Mouse (Mus musculus): ENCODE results near the gene Runx1.

Gene Runx1

DNA sequence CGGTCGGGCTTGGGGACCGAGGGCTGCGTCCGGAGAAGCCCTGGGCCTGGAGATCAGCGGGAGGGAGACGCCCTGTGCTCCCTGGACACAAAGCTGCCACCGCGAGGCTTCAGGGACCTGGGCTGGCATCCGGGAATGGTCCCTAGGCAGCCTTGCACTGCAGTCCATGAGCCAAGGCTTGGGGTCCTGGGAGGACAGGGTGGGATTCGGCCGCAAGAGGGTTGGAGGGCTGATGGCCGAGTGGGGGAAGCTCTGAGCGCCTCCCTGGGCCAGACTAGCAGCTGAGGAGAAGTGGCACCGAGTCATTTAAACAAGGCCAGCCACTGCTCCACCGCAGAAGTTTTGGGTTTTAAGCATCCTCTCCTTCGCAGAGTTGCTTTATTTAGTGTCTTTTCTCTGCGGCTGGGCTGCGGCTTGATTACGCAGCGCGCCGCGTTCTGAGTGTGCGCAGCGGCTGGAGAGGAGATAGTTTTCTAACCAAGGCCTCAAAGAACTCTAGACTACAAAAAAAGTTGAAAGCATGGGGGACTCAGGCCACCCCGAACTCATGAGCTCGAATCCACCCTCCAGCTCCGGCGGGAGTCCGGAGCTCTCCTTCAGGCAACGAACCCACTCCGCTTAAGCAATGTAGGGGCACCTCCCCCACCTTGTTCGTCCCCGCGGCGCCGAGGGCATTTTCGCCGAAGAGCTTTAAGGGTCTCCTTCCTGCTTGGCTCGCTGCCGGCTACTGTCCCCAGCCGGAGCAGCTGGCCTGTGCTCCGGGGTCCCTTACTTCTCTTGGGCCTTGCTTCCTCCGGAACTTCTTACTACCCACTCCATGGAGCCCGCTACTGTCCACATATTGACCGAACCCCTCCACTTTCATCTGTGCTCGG is 128.0 kb downstream of the Runx1 start:
- DNase-seq, result no peak

DNA sequence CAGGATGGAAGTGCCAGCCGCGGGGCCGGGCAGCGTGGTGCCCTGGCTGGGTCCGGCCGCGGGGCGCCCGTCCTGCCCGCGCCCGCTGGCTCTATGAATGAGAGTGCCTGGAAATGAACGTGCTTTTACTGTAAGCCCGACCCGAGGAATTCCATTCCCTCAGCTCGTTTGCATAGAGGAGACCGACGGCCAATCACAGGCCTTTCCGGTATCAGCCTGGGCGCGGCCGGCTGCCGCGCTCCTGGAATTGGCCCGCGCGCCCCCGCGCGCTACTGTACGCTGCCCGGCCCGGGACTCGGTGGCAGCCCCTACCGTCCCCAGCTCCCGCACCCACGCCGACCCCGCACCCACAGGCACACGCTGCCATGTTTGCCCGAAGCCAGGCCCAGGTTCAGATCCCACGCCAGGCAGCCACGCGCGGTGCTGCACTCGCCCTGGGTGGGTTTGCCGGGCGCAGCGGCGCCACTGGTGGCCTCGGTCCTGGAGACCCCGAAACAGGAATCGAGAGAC is 128.7 kb downstream of the Runx1 start:
- no peak for DNase-seq

DNA sequence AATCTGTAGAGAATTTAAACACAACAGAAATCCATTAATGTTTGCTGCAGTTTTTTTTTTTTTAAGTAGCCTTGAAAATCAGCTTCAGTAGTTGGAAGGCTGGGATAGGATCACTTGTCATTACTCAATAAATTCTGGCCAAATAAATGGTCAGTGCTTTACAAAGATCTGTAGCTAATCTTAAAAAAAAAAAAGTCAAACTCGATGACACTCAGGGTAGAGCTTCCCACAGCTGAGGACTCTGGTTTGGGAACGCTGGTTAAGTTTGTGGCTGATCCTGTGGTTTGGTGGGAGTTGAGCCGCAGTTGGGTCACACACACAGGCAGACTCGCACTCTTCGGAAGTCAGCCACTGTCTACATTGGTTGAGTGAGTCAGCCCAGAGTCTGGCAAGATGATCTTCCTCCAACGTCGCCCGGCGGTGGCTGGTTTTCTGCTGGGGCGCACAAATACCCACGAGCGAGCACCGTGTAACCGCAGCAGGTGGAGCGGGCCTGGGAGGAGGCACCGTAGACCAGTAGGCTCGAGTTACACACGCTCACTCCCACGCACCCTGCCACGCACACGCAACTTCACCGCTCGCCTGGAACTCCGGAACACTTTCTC is 129.4 kb downstream of the Runx1 start:
- DNase-seq, result no peak

DNA sequence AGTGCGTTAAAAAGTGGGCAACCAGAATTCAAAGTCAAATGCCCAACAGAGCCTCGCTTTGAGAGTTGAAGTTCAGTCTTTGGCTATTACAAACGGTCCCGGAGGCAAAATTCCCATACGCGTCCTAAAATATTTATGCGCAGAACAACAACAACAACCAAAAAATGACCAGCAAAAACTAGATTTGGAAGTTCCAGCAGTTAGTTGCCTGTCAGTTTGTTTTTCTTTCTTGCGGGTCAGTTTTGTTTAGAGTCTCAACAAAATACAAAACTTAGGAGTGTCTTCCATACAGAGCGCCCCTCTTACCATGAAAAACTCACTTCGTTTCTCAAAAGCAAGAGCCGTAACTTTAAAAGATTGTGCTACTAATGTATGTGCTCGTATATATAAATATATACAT is 130.0 kb downstream of the Runx1 start:
- no peak for DNase-seq

DNA sequence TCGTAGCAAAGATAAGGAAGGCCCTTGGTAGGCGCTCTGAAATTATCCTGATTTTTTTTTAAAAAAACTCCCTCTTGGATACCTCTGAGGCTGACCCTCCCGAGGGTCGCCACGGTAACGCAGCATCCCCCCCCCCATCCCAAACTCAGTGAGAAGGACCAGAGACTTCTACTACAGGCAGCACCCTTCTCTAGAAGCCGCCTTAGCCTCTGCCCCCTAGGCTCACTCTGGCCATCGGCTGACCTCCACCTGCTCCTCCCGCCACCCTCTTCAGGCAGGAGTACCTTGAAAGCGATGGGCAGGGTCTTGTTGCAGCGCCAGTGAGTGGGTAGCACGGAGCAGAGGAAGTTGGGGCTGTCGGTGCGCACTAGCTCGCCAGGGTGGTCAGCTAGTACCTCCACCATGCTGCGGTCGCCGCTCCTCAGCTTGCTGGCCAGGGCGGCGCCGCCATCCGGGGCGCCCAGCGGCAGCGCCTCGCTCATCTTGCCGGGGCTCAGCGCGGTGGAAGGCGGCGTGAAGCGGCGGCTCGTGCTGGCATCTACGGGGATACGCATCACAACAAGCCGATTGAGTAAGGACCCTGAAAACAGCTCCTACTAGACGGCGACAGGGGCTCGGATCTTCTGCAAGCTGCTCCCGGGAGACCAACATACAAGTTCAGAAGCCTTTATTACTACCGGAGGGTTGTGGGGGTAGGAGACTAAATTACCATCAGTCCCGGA is 130.6 kb downstream of the Runx1 start:
- no peak for DNase-seq

DNA sequence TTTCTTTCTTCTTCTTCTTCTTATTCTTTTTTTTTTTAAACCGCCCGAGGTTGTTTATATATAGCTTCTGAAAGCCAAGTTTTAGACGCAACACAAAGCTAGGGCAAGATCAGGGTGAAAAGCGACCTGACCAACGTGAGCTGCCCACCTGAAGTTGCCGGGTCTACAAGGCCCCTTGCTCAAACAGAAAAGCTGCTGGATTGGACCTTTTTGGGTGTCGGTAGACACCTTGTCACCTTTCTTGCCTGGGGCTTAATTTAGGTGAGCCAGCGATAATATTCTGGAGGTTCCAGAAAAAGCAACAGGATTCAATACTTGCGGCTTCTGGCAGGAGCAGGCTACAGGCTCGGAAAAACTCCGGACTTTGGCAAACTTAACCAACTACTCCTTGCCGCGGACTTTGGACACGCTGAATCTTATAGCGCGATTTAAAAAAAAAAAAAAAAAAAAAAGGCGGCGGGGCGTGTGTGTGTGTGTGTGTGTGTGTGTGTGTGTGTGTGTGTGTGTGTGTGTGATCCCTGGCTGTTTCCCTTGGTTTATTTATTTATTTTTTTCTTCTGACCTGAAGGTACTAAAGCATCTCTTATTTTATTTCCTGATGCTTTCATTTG is 131.3 kb downstream of the Runx1 start:
- no peak for DNase-seq

DNA sequence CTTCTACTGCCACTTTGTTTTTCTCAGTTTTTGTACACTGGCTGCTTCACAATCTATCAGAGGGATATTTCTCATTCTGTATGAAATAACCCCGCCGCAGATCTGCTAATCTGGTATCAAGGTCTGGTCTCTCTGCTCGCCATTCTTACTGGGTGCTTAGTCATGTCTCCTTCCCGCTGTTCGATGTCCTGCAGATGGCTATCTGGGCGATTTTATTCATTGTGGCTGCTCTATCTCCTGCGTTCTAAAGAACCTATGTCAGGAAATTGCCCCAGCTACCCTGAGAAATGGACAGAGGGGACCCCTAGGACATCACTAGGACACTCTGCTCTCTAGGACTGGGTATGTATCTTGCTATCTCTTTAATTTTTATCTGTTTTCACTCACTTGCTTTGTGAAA is 135.2 kb downstream of the Runx1 start:
- DNase-seq, result no peak

DNA sequence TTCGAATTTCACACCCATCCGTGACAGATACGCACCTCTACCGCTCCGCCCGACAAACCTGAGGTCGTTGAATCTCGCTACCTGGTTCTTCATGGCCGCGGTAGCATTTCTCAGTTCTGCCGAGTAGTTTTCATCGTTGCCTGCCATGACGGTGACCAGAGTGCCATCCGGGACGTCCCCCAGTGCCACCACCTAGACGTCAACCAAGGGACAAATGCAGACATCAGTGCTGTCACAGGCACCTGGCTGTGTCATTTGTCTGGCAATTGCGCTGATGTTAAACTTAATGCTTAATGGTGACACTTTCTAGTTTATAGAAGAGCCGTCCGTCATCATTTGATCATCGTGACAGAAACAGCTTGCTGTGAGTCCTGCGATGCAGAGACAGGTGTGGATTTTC is 137.0 kb downstream of the Runx1 start:
- DNase-seq, result no peak

DNA sequence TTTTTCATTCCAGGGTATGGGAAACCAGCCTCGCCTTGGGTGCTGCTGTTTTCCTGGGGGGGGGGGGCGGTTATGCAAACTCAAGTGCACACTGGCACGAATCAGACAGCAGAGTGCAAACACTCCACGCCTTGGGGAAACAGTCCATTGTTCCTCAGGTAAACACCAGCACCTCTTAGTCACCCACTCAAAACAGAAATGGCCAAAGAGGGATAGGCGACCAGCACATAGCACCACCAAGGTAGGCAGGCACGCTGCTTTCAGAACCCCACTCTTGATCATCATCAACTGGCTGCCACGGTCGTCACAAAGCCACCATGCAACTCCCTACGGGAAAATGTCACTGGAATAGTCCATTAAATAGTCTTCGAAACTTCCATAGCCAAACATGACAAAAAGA is 139.0 kb downstream of the Runx1 start:
- DNase-seq, result no peak

DNA sequence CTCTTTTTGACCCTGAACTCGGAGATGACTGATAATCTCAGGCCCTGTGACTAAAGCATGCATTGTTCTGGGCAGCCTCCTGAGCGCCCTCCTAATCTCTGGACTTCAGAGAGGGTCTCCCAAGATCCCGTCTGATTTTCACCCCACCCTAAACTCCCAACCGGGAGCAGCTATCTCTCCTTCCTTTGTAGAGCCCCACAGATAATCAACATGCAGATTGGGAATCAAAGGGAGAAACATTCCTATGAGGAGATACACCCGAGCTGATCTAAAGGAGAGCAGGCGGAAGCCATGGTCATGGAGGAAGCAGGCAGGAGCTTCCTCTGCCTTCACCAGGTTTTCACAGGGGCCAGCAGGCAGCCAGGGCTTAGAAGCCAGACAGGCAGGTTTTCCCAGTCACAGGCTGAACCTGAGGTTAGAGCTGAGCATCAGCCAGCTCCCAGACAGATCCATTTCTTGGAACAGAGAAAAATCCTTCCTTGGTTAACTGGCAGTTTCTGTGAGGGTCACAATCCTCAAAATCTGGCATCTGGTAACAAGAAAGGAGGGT is 140.1 kb downstream of the Runx1 start:
- DNase-seq, result no peak

DNA sequence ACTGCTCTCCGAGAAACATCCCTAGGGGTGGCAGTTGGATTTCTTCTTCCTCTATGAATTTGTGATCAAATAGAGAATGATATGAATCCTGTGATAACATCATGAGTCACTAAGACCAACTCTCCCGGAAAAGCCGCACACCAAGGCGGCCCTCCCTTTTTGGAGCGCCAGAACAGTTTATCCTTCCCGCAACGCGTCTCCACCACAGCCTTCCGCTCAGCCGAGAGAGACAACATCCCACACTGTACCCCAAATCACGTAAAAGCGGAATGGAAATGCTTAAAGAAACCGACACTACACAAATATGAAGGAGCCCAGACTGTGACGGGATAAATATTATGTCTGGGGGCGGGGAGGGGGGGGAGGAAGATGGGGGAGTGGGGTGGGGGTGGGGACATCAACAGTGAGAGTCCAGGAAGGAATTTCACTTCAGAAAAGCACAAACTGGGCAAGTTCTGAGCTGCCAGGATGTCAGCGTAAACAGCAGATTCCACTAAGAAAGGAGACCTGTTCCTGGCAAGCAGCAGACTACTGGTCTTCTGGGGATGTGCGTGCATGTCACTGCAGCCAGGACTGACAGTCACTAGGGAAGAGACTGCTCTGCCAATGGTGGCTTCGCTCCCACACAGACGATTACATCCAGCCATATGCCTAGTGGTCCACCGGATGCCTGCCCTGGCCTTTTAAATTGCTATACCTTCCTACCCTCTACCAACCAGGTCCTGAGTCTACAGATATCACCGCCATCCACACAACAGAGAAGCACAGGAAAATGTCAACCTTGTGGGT is 141.3 kb downstream of the Runx1 start:
- no peak for DNase-seq

DNA sequence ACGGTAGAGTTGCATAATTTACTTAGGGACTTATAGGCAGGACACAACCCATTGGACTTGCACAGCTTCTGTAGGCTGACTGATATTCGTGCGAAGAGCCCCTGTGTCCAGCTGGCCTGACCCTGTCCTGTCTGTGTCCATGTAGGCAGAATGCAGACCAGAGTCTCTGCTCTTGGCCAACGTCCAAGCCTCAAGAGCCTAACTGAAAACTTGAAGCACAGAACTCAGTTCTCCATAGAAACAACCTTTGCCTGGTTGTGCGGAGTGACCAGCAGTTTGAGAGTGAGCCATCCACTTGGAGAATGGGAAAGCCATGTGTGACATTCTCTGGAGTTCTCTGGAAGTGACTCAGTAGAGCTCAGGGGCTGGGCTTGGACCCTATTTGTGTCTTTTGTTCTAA is 149.3 kb downstream of the Runx1 start:
- DNase-seq, result no peak

DNA sequence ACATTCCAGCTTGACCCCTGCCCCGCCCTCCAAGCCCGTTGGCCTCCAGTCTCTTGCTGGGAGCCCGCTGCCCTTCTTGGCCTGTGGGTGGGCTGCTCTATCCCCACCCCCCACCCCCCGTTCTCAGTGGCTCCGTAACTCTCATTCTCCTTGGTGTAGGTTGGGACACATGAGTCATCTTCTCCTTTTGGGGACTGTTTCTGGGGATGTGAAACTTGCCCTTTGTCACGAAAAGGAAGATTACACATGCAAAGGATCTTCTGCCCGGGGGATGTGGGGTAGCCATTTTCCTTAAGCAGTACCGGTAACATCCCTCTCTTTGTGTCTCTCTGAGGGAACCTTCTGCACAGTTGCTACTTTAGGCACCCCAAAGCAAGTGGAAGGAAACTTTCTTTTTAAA is 150.3 kb downstream of the Runx1 start:
- no peak for DNase-seq

DNA sequence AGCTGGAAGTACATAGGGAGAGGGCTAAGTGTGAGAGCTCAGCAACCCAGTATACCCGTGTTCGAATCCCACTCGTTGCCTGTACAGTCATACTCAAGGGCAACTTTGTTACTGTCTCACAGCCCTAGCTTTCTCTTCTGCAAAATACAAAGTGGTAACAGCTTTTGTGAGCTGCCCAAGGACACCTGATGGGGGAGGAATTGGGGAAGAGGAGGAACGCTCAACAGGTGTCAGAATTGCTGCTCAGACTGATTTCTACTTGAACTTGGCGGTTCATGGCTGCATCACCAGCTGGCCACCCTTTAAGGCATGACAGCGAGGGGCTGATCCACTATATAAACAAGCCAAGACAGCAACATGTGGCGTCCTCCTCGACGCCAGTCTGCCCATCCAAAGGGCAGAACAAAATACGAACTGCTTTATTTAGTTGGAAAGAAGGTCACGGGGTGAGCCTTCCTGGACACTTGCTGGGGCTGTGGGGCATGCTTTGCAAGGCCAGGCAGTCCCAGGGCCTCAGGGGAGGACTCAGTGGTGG is 151.0 kb downstream of the Runx1 start:
- no peak for DNase-seq

DNA sequence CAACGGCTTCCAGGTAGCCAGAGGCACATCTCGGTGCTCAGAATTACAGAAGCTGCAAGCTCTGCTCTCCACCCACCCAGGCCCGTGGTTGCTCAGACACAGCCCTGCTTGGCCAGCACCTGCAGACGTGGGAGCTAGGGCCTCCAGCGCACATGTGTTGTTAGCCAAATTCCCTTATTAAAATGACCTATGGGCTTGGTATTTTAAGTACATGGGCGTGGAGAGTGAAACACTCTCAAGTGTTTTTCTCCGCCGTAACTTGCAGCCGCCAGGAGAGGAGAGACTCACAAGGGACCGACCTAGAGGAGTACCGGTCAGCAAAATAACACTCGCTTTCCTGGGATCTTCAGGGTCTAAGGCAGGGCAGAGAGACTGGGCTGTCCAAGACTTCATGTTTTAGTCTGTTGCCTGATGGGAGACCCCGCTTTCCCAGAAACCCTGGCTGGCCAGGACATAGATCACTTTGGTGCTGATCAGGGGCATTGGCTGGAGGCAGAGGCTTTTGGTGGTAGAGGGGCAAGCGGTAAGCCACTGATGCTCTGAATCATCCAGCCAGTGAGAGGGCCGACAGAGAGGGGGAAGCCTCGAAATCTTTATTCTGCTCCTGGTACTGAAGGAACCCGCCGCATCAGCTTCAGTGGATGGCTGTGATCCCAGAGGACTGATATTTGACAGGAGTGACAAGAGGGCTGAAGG is 151.7 kb downstream of the Runx1 start:
- DNase-seq, result no peak

DNA sequence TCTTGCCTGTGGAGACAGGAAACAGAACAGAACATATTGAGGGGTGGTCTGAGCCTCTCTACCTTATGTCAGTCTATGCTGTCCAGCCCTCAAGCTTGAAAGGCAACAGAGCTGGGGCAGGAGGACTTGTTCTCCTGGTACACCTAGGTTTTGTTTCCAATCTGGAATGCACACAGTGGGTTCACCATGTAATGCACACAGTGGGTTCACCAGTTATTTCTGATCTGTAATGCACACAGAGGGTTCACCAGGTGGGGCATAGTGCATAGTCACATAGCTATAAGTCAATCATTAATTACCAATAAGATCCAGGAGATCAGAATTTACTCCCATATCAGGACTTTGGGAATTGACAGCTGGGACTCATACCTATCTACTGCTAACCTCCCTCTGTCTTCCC is 157.1 kb downstream of the Runx1 start:
- no peak for DNase-seq

DNA sequence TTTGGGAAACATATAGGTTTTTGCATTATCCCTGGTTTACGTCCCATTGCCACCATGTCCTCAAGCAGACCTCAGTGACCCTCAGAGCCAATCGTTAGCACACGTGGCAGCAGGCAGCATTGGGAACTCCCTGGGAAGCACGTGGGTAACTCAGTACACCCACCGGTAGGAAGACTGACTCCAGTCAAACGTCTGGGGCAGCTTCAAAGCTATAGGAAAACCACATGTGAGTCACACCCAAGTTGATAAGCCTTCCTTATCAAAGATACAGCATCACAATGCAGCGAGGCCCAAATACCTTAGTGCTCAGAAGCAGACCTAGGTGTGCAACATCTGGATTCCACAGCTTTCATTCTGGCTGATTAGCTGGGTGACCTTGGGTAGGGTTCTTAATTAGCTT is 164.2 kb downstream of the Runx1 start:
- no peak for DNase-seq

DNA sequence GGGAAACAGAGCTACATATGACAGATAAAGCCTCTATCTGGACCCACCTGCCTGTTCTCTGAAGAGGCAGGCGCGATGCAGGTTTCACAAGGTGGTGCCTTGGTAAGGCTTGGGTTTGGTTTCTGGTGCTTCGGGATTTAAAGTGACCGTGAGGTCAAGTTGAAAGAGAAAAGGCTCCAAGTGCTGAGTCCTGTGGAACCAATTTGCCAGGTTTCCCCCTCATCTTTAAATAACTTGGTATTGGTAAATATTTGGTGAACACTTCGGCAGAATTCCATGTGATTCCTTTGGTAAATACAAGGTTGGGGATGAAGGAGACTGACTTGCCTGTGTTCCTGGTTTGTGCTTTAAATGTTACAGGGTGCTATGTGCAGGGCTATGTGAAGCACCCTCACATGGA is 169.2 kb downstream of the Runx1 start:
- DNase-seq, result no peak

DNA sequence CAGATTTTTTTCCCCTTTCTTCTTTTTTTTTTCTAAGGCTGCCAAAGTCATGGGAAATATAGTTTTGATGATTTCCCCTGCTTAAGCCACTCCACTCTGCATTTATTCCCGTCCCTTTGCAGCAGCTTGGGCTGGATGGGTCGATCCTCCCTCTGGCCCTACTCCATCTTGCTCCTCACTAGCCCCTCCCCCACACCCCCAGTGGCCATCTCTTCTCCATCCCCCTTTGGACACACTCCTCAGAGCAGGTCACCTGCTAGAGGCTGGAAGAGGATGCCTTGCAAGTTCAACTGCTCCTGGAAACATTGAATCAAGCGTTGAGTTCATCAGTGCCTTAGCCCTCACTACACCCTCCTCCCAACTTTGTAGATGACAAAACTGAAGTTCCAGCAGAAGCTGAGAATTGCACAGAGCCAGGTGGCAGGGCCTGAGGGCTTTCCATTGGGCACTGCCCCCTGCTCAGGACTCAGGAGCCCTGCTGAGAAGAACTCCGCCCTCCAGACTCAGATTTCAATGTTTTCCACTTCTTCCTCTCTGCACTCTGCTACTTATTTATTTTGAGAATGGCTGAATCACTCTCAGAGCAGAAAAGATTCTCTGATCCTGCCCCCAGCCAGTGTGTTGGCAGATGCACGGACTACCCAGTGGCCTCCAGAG is 171.5 kb downstream of the Runx1 start:
- DNase-seq, result no peak

DNA sequence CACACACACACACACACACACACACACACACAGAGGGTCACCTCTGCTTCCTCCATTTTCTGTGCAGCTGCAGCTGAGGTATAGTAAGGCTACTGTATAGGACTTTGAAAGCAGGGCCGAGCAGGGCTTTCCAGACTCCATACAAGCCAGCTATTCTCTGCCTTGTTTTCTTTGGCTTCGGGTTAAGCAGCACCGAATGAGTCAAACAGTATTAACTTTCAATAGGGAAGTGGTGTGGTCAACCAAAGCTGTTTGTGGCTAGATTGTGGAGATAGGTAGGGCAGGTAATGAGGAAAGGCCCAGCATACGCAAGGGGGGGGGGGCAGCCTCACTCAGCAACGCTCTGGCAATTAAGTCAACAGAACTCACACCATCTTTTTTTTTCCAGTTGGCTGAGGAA is 172.1 kb downstream of the Runx1 start:
- DNase-seq, result no peak

DNA sequence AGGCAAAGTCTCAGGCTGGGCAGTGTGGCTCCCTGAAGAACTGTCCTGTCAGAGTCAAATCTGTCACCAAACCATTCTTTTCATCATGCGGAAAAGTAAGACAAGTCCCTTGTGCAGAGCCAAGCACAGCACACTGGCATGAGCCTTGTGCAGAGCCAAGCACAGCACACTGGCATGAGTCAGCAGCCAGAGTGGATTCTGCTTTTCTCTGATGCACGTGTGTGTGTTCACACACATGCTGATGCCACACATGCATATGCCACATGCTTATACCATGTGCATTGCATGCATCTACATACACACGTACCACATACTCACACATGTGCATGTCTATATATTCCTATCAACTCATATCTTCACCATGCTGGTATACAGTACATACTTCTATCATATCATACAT is 174.7 kb downstream of the Runx1 start:
- DNase-seq, result no peak
